Mouse (Mus musculus): ENCODE data around the gene E2f4. TPM values are rescaled to one million over a fixed set of nuclear protein-coding genes. Genes with fewer than 3 reads are reported as not detected.

E2f4 gene
- total RNA-seq, 4 experiments from 2014 or later, result 39.5 to 53.6 (median 42.0) TPM

- DNase-seq, result no peak
Measured at GRCm38 (mm10) chr8:105349096-105349771, 51.8 kb downstream of the E2f4 start.

- DNase-seq, result no peak
Measured at GRCm38 (mm10) chr8:105350186-105350585, 52.7 kb downstream of the E2f4 start.

- no peak for DNase-seq
Measured at GRCm38 (mm10) chr8:105353583-105354135, 56.2 kb downstream of the E2f4 start.

GRCm38 (mm10) chr8:105354549-105354948, 57.1 kb downstream of the E2f4 start:
- no peak for DNase-seq

Small RNAs within 50 kb of the gene (microRNA-seq; reads per million reads assigned to microRNA genes)
- gene Gm27320 (0 reads per million in 2 experiments), gene Mir328 (2,452 to 2,822 reads per million in 2 experiments)

Other genes starting within 250 kb of the E2f4 start
- 1 to 10 TPM in 1 of 4 experiments, not detected in 3; 1.6 TPM for gene Ces3a, start 249.1 kb upstream of the E2f4 start, total RNA-seq (2022)
- under 1 TPM in 1 of 4 experiments, not detected in 3; 0.73 TPM for gene Ces3b, start 213.9 kb upstream of the E2f4 start, total RNA-seq (2022)
- under 1 TPM in 2 of 4 experiments, not detected in 2; 0.16 to 0.24 TPM for gene Ces4a, start 165.9 kb upstream of the E2f4 start, total RNA-seq (2022)
- 100 to 1,000 TPM in 2 of 4 experiments, 10 to 100 TPM in 2; 71.5 to 127 (median 93.2) TPM for gene Cbfb, start 127.0 kb upstream of the E2f4 start, total RNA-seq (2022)
- 10 to 100 TPM; 25.0 to 31.8 (median 28.4) TPM for gene D230025D16Rik, start 72.5 kb upstream of the E2f4 start, total RNA-seq (2022)
- gene B3gnt9, start 42.5 kb upstream of the E2f4 start, total RNA-seq (2022), result 1 to 10 TPM; 3.5 to 5.9 (median 4.6) TPM
- 10 to 100 TPM; 15.5 to 20.0 (median 19.2) TPM for gene Tradd, start 33.1 kb upstream of the E2f4 start, total RNA-seq (2022)
- 1 to 10 TPM; 3.9 to 5.4 (median 4.5) TPM for gene Fbxl8, start 33.0 kb upstream of the E2f4 start, total RNA-seq (2022)
- 1 to 10 TPM; 2.1 to 4.8 (median 3.3) TPM for gene Hsf4, start 27.9 kb upstream of the E2f4 start, total RNA-seq (2022)
- gene Nol3, start 21.5 kb upstream of the E2f4 start, total RNA-seq (2022), result 10 to 100 TPM in 1 of 4 experiments, 1 to 10 TPM in 3; 5.5 to 11.7 (median 6.5) TPM
- 1 to 10 TPM; 2.6 to 5.0 (median 4.6) TPM for gene 4931428F04Rik, start 7.8 kb upstream of the E2f4 start, total RNA-seq (2022)
- 10 to 100 TPM; 20.0 to 57.6 (median 36.8) TPM for gene Exoc3l, start 1.6 kb upstream of the E2f4 start, total RNA-seq (2022)
- gene Elmo3, start 7.9 kb downstream of the E2f4 start, total RNA-seq (2022), result 10 to 100 TPM in 2 of 4 experiments, 1 to 10 TPM in 2; 7.0 to 14.0 (median 9.3) TPM
- 10 to 100 TPM in 2 of 4 experiments, 1 to 10 TPM in 2; 3.1 to 14.2 (median 8.5) TPM for gene Lrrc29, start 28.6 kb downstream of the E2f4 start, total RNA-seq (2022)
- 10 to 100 TPM; 62.1 to 66.9 (median 65.1) TPM for gene Tmem208, start 28.7 kb downstream of the E2f4 start, total RNA-seq (2022)
- gene Fhod1, start 50.3 kb downstream of the E2f4 start, total RNA-seq (2022), result 10 to 100 TPM; 11.8 to 21.9 (median 17.1) TPM
- gene Slc9a5, start 51.2 kb downstream of the E2f4 start, total RNA-seq (2022), result 1 to 10 TPM in 3 of 4 experiments, under 1 TPM in 1; 0.73 to 1.9 (median 1.4) TPM
- gene Plekhg4, start 75.6 kb downstream of the E2f4 start, total RNA-seq (2022), result 1 to 10 TPM in 2 of 4 experiments, under 1 TPM in 2; 0.42 to 2.7 (median 1.3) TPM
- under 1 TPM in 1 of 4 experiments, not detected in 3; 0.15 TPM for gene Kctd19, start 115.8 kb downstream of the E2f4 start, total RNA-seq (2022)
- gene Lrrc36, start 115.9 kb downstream of the E2f4 start, total RNA-seq (2022), result 10 to 100 TPM in 1 of 4 experiments, 1 to 10 TPM in 3; 4.1 to 10.1 (median 7.0) TPM
- gene Tppp3, start 173.9 kb downstream of the E2f4 start, total RNA-seq (2022), result 10 to 100 TPM; 28.3 to 40.2 (median 33.0) TPM
- 10 to 100 TPM; 20.6 to 40.1 (median 31.3) TPM for gene Zdhhc1, start 199.2 kb downstream of the E2f4 start, total RNA-seq (2022)
- gene Hsd11b2, start 221.1 kb downstream of the E2f4 start, total RNA-seq (2022), result under 1 TPM; 0.56 to 0.98 (median 0.82) TPM

All from adrenal gland, adult 8-10 months (tissue).